Mouse (Mus musculus): ENCODE measurements around the gene Mdm1.

The Mdm1 gene

GRCm38 (mm10) chr10:118141018-118141883, at the start of gene Mdm1:
Gene Mdm1, plus strand, starts transcription at chr10:118141811.
- DNase-seq (ENCODE audit: low read depth): peak; percentile 99

DNA sequence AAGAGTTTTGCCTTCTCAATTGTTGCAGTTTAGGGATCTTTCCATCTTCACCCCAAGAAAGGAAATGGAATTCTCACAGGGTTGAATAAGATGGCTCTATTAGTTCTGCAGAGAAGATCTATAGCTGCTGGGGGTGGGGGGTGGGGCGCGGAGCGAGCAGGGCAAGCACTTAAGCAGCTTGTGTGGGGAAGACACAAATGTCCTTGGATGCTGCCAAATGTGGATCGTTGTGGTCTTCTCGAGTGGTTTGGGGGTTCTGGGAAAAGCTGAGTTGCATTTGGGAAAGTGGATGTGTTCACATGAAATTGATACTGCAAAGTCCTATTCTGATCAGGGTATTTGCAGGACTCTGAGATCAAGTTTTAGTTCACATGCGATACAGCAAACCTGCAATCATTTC, 48.9 kb upstream of the Mdm1 start:
- no peak for DNase-seq (ENCODE audit: low read depth)

DNA sequence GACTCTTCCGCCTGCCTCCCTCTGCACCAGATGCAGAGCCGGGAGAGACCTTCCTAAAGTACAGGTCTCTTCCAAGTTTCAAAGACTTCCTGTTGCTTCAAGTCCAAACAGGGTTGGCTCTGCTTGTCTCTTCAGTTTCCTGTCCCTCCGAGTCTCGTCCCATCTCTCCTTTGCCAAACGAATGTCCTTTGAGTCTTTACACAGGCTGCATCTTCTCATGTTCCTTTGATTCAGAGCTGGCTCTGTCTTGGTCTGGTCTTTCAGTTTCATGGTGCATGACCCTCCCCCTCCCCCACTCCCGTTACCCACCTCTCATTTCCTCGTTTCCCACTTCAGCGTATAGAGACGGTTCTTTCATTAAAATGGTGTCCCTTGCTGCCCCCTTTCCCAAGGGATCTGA, 47.9 kb upstream of the Mdm1 start:
- DNase-seq (ENCODE audit: low read depth): peak; percentile 67

DNA sequence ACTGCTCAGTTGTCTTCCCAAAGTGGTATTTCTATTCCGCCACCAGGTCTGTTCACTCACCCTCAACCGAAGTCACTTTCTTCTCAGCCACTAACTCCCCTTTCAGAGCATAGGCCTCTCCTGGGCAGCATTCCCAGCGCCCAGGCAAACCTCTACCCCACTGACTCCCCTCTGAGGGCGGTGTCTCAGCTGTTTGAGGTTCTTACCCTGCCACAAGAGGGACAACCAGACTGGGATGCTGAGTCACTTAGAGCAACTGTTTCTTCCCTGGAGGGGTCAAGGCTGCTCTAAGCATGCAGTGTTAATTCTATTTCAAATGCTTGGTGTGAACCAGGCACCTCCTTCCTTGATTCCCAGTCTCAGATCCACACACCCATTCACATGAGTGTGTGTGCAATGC, 46.8 kb upstream of the Mdm1 start:
- peak; percentile 35 for DNase-seq (ENCODE audit: low read depth)

DNA sequence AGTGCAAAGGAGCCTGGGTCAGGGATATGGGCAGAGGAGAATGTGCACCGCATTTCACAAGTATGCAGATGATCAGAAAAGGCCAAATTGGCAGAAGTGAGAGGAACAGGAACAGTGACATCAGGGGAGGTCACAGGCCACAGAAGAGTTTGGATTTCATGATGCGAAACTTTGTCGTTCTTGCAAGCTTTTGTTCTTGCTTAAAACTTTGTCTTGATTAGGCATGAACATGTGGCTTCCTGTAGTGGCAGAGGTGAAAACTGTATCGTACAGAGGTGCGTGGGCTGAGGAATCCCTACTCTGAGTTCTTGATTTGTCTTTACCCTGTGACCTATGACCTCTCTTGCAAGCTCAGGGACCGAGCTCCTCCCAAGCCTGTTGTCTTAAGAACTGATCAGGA, 45.4 kb upstream of the Mdm1 start:
- DNase-seq (ENCODE audit: low read depth): peak; percentile 79

- DNase-seq (ENCODE audit: low read depth): no peak
Measured at GRCm38 (mm10) chr10:118097898-118098297, 43.7 kb upstream of the Mdm1 start.

DNA sequence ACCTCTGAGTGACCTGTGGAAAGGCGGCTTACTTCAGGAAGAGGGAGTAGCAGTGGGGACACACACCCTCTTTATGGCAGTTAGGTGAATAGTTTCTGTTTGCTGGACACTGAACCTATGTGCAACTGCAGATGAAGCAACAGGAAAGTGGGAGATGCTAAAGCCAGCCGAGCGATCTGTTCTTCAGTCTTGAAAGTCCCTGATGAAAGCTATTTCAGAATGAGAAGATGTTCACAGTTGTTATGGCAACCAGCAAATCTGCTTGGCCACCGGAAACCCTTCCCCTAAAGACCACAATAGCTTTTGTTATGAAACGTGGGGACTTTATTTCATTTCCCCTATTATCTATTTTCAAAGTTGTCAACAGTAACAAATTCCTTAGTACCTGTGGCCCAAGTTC, 41.0 kb upstream of the Mdm1 start:
- DNase-seq (ENCODE audit: low read depth): peak; percentile 89

DNA sequence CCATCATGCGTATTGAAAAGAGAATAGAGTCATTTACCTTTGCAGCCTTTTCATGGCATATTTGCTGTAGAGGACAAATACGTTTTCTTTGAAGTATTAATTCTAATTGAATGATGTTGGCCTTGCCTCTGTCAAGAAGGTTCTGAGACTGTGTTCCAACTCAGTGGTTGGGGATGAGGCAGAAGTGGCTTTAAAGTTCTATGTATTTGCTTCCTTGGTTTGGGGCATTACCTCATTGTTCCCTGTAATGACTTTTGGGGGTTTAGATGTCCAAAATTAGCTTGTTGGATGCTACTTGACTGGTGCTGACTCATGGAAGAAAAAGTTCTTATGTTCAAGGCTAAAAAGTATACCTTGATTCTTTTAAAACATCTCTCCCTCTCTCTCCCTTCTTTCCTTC, 40.6 kb upstream of the Mdm1 start:
- no peak for DNase-seq (ENCODE audit: low read depth)

DNA sequence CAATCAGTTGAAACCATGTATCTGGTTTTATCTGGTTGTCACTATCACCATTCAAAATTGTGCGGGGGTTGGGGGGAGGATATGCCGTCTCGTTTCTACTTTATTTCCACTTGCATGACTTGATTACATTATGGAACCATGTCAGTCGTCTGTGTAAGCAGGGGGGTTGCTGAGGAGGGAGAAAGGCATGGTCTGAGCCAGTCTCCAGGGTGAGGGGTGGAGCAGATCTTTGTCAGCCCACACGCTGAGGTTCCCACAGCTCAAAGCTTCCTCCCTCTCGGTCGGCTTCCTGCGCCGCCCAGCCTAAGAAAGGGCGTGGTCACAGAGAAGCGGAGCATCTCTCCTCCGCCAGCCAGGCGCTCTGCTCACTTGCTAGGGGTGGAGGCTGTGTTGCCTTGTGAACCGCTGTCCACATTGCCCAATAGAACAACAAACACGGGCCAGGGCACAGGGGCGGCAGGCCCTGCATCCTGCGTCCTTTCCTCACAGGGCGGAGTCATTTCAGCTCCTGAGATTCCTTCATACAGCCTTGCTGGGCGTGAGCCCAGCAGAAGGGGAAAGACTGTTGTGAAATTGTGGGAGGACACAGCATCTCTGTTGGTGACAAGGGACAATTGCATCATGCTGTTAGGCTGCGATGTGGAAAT, 38.5 kb upstream of the Mdm1 start:
- DNase-seq (ENCODE audit: low read depth): peak; percentile 97

GRCm38 (mm10) chr10:118103906-118104305, 37.7 kb upstream of the Mdm1 start:
- no peak for DNase-seq (ENCODE audit: low read depth)

DNA sequence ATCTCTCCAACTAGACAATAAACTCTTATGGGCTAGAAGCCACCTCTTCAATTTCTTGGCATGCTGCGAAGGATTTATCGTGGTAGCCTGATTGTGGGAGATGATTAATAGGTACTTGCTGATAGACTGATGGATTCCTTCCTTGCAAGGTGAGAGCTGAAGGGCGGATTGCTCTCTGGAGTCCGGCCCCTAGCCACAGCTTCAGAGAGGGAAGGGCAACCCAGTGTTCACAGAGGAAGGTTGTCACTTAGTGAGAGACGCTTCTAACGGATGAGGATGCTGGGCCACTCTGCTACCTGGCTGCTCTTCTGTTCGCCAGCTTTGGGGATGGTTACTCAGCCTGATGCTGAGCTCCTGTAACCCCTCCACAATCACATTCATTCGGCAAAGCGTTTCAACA, 34.6 kb upstream of the Mdm1 start:
- DNase-seq (ENCODE audit: low read depth): no peak

DNA sequence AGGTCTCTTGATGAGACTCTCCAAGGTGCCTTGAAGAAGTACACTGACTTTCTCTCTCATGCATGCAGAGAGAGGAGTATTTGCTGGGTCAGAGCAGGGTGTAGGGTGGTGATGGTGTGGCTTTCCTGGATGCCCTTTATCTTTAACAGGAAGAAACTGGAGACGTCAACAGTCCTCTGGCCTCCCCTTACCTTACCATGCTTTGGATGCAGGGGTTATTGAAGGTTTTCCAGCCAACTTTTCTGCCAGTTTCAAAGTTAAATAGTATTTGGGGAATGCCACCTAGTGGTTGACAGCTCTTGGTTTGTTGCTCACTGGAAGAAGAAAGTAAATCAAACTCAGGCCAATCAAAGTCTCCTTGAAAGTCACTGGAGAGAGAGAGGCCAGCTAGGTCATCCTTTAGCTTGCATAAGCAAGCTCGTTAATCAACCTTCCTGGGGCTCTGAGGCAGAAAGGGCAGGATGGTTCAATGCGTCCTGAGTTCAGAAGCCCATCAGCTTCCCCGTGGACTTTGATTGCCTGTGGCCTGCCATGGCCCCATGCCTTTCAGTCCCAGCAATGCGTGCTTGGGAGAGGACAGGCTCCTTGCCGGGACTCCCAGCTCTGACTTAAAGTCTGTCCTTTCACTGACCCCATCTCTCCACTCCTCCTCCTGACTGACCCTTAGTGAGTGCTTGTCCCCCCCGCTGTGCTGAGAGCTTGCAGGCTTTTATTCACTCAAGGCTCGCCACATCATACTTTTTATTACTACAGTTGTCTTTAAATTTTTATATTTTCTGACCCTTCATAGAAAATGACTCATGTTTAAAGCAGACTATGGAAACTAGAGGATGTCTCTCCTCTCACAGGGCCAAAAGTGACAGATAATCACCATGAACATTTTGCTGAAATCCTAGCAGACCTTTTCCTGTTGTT, 31.3 kb upstream of the Mdm1 start:
- peak; percentile 81 for DNase-seq (ENCODE audit: low read depth)

GRCm38 (mm10) chr10:118110921-118111301, 30.7 kb upstream of the Mdm1 start:
- no peak for DNase-seq (ENCODE audit: low read depth)

GRCm38 (mm10) chr10:118111621-118112020, 30.0 kb upstream of the Mdm1 start:
- DNase-seq (ENCODE audit: low read depth): no peak

GRCm38 (mm10) chr10:118112294-118112893, 29.2 kb upstream of the Mdm1 start:
- DNase-seq (ENCODE audit: low read depth): peak; percentile 37

- DNase-seq (ENCODE audit: low read depth): no peak
Measured at GRCm38 (mm10) chr10:118113256-118113682, 28.3 kb upstream of the Mdm1 start.

- no peak for DNase-seq (ENCODE audit: low read depth)
Measured at GRCm38 (mm10) chr10:118114271-118114670, 27.3 kb upstream of the Mdm1 start.

GRCm38 (mm10) chr10:118116456-118116855, 25.2 kb upstream of the Mdm1 start:
- no peak for DNase-seq (ENCODE audit: low read depth)

DNA sequence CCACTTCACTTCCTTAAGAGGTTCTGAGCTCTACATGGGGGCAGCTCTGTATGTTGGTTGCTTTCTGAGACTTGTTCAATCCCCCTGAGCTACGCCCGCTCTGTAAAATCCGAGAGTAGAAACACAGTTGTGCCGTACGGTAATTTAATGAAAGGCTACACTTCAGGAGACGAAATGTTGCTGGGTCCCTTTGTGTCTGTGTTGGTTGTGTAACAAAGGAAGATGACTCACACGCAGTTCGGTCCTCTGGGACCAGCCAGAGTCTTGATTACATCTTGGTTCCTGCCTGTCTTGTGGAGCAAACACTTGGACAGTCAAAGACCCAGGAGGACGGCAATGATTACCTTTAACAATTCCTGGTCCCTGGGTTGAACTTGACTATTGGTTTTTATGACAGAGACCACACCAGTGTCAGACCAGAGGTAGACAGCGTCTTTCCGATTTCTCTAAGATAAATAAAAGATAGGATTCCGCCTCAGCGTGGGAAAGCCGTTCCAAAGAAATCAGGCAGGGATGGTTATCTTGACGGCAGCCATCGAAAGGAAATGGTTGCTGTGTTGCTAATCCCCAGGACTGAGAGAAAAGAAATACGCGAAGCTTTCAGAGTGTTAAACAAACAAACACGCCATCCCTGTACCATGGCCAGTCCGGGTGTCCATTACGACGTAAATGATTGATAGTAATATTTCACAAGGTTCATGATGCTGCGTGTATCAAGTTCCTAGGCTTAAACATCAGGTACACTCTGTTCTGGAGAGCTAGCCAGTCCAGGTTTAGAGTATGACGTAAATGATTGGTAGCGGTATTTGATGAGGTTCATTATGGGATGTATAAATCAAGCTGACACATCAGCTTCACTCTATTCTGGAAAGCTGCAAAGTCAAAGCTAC, 20.3 kb upstream of the Mdm1 start:
- peak; percentile 30 for DNase-seq (ENCODE audit: low read depth)

DNA sequence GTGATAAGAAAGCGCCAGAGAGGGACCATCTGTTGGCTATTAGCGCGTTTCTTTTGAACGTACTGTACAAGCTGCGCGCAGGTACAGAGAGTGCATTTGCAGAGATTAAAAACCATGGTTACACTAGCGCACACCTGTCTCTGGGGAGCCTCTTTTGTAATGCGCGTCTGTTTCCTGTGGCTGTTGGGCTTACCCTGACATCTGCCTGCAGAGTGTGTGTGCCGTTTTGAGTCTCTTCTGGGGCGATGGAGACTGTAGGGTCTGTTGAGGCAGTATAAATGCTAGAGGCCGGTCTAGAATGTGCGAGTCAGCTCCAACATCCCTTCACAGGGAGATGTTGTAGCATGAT, 19.7 kb upstream of the Mdm1 start:
- DNase-seq (ENCODE audit: low read depth): peak; percentile 58

Measured in induced T-regulatory cell, adult 2 months (primary cell).